Mouse (Mus musculus): ENCODE measurements around the gene Lbhd1. TPM values are rescaled to one million over a fixed set of nuclear protein-coding genes. Genes with fewer than 3 reads are reported as not detected.
"Not testable (repeated sequence)": the region's sequence is repeated elsewhere in the genome, so short reads cannot be mapped to it uniquely, and the experiment has no call there.

The Lbhd1 gene
- polyA plus RNA-seq (2016; fragmentation: Nextera tagmentation; extraction: Ambion mirVana): 111 and 112 TPM in 2 replicates

DNA sequence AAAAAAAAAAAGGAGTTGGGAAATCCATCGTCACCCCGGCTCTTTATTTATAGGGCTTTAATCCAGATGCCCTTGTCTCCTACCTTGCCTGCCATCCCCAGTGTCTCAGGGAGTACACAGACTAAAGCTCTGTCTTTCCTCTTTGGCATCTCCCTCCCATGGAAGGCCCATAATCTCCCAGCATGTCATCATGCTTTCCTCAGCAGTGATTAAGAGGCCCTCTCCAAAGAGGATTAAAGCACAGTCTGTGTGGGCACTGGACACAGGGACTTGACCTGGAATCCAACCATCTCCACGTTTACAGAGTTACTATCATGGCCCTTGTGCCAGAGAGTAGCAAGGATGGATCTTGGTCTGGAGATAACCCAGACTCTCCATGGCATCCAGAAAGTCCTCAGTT, at the start of gene Lbhd1, which contains the start of gene Gm49403:
Gene Lbhd1 (plus strand): TSS at position 117 of the 400 bp plus-strand sequence.
Gene Gm49403 (plus strand): TSS at position 315 of the 400 bp plus-strand sequence.
- no peak for DNase-seq (ENCODE audit: low spot score)
- Histone ChIP-seq H3K4me1 (replicated peaks) (peaks cover 25% of the 10 kb centered on the region), H3K4me3 (no peak within 1 kb of the TSS), H3K27ac (no peak within 1 kb of the TSS), H3K36me3 (no peaks in the 10 kb centered on the region), H3K27me3 (ENCODE audit: insufficient read depth, poor library complexity, severe bottlenecking) (no peaks in the 10 kb centered on the region), H3K9me3 (no peaks in the 10 kb centered on the region)
- WGBS: 81% methylated on average over 3 of the region's 3 CpGs

DNA sequence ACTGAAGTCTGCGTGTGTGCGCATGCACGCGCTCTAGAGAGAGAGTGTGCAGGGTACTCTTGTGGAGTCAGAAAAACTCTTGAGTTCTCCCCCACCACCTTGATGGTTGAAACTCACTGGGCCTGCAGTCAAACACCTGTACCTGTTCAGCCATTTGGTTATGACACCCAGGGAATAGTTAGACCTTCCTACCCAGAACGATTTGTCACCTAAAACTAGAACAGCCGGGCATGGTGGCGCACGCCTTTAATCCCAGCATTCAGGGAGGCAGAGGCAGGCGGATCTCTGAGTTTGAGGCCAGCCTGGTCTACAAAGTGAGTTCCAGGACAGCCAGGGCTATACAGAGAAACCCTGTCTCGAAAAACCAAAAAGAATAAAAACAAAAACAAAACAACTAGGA, 47.2 kb upstream of the Lbhd1 start:
- WGBS: 97% methylated on average over 10 of the region's 10 CpGs
- Histone ChIP-seq H3K36me3 (peaks cover 58% of the 10 kb centered on the region), H3K4me1 (replicated peaks) (peaks cover 44% of the 10 kb centered on the region)
- not testable (repeated sequence) for H3K4me3 ChIP-seq; H3K9me3 ChIP-seq; H3K27ac ChIP-seq; H3K27me3 ChIP-seq (ENCODE audit: insufficient read depth, poor library complexity, severe bottlenecking); DNase-seq (ENCODE audit: low spot score)

DNA sequence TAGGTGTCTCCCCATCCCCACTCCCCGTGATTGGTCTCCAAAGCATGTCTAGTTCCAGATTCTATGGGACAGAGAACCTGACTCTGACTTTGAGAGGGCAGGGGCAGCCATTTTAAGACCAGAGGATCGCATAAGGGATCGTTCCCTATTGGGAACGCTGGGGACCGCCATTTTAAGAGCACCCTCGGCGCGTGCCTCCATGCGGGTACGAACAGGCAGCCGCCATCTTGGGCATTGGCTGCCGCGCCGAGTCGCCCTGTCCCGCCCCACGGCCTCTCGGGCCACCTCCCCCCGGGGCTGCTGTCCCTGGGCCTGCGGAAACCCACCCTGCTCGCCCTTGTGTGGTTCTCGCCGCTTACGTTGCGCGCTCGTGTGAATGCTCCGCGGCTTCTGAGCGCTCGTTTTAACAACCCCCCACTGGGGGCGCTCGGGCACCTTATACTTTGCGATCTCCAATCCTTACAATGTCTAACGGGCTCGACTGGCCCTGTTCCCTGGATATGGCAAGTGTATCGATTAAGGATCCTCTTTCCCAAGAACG, 46.2 kb upstream of the Lbhd1 start, which contains the start of gene Bscl2:
Gene Bscl2 (plus strand): TSS at position 217 of the 541 bp plus-strand sequence.
- Histone ChIP-seq H3K4me1 (replicated peaks) (peaks cover 44% of the 10 kb centered on the region), H3K4me3 (peak within 1 kb of the TSS; percentile 63), H3K27ac (peak within 1 kb of the TSS; percentile 98), H3K36me3 (peaks cover 55% of the 10 kb centered on the region), H3K27me3 (ENCODE audit: insufficient read depth, poor library complexity, severe bottlenecking) (no peaks in the 10 kb centered on the region), H3K9me3 (no peaks in the 10 kb centered on the region)
- WGBS: under 1% methylated on average over 38 of the region's 38 CpGs
- DNase-seq (ENCODE audit: low spot score): peak; percentile 89

DNA sequence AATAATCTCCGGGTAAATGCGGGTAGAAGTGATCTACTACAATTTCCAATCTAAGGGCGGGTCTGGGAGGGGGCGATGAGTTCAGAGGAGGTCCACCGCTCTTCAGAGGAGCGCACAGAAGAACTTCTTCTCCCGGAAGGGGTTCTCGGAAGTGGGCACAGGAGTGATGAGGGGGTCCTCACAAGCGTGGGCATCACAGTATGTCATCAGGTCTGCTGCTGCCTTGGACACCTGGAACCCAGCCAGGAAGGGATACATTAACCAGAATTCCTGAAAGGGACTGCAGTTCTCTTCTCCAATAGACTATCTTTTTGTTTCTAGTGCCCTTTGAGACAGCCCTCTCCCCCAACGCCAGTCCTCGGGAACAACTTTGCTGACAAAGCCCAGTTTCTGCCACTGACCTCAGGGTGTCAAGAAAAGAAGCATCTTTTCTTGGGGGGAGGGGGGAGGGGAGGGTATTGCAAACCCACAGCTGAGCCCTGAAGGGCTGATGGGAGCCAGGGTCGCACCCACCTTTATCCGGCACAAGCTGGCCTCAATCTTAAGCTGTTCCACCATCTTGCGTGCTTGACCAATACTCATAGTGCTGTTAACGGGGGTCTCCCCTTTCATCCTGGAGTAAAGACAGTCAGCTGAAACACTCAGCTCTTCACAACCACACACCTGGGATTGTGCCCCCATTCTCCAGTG, 45.3 kb upstream of the Lbhd1 start:
- peak overlapping the region; percentile 98 for H3K27ac ChIP-seq
- H3K9me3 ChIP-seq: no peaks in the 10 kb centered on the region
- peaks cover 44% of the 10 kb centered on the region for H3K4me1 ChIP-seq (replicated peaks)
- peak overlapping the region; percentile 63 for H3K4me3 ChIP-seq
- peak; percentile 53 for DNase-seq (ENCODE audit: low spot score)
- H3K36me3 ChIP-seq: peaks cover 55% of the 10 kb centered on the region
- 26% methylated on average over 15 of the region's 15 CpGs for WGBS
- no peaks in the 10 kb centered on the region for H3K27me3 ChIP-seq (ENCODE audit: insufficient read depth, poor library complexity, severe bottlenecking)

DNA sequence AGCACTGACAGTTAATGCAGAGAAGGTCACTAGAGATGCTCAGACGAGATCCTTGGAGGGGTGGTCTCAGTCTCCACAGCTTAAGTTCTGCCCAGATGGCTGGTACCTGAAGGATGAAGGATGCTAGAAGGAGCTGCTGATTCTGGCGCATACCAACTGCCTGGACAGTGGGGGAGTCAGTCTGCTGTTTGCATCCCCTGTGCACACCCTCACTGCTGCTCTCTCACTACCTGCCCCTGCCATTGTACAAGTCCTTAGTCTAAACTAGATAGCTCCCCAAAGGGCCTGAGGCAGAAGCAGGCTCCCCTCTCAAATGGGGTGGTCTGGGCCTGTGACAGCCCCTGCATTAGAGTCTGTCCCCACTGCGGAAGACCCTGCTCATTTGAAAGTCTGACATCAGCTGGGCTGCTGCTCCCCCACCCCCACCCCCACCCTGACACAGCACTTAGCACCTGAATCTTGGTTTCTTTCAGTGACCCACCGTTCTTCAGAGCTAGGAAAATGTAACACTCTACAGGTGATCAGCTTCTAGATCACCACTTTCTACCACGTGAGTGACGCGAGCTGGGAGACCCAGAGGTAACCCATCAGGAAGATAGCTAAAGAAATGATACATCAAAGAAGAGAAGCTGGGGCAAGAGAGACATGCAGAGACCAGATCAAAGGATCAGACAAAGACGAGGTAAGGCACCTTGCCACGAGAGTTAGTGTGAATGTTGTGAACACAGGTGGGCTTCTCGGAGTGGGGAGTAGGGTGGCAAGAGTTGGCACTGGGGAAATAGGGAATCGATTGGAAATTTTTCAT, 44.2 kb upstream of the Lbhd1 start, which contains the start of gene Gng3:
Gene Gng3 (minus strand): TSS at position 92 of the 805 bp plus-strand sequence.
- H3K36me3 ChIP-seq: peaks cover 47% of the 10 kb centered on the region
- H3K27ac ChIP-seq: peak within 1 kb of the TSS; percentile 98
- 41% methylated on average over 11 of the region's 11 CpGs for WGBS
- DNase-seq (ENCODE audit: low spot score): peak; percentile 69
- no peaks in the 10 kb centered on the region for H3K9me3 ChIP-seq
- H3K4me3 ChIP-seq: peak within 1 kb of the TSS; percentile 63
- peaks cover 44% of the 10 kb centered on the region for H3K4me1 ChIP-seq (replicated peaks)
- H3K27me3 ChIP-seq (ENCODE audit: insufficient read depth, poor library complexity, severe bottlenecking): no peaks in the 10 kb centered on the region

DNA sequence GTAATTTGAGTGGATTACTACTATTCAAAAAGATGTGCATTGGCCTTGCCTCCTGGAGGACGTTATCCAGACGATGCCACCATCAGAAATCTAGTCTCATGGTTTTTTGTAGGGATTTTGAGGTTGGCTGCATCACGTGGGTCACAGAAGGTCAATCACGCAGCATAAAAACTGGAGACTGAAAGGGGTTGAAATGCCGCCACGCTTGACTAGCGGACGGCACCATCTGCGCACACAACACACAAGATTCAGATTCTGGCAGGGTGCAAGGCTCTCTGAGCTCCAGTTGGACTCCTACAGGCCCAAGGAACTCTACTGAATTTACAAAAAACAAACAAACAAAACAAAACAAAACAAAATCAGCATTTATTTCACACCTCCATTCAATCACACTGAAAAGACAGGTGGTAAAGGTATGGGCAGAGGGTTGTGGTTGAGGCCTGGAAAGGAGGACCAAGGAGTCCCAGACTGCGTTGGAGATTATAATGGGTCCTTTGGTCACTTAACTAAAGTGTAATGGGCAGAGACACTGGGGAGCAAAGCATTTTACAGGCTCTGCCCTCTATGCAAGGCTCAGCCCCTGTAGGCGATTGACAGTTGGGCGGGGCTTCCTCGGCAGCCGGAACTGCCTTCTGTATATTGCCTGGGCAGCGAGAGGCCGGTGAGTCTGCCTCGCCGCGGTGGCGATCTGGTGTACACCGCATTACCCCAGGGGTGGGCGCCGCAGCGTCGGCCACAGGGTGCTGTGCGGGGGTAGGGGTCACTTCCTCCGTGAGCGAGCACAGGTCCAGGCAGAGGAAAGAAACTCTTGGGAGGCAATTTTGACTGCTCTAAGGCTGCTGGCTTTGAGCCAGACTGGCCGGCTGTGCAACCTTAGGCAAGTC, 43.4 kb upstream of the Lbhd1 start:
- 18% methylated on average over 29 of the region's 29 CpGs for WGBS
- Histone ChIP-seq H3K36me3 (peaks cover 38% of the 10 kb centered on the region), H3K27ac (peak overlapping the region; percentile 98), H3K4me3 (peak overlapping the region; percentile 63), H3K27me3 (ENCODE audit: insufficient read depth, poor library complexity, severe bottlenecking) (no peaks in the 10 kb centered on the region), H3K4me1 (replicated peaks) (peaks cover 44% of the 10 kb centered on the region), H3K9me3 (no peaks in the 10 kb centered on the region)
- DNase-seq (ENCODE audit: low spot score): peak; percentile 74

DNA sequence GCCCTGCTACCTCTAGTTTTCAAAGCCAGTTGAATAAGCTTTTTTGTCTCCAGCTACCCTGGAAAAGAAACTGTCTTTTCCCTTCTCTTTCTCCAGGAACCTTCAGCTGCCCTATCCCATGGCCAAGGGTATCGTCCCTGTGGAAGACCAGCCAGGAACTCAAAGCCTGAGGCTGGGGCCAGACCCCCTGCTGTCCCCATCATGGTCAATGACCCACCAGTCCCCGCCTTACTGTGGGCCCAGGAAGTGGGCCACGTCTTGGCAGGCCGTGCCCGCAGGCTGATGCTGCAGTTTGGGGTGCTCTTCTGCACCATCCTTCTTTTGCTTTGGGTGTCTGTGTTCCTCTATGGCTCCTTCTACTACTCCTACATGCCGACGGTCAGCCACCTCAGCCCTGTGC, 42.5 kb upstream of the Lbhd1 start:
- DNase-seq (ENCODE audit: low spot score): no peak
- peak overlapping the region; percentile 98 for H3K27ac ChIP-seq
- 88% methylated on average over 7 of the region's 7 CpGs for WGBS
- peaks cover 44% of the 10 kb centered on the region for H3K4me1 ChIP-seq (replicated peaks)
- H3K36me3 ChIP-seq: peaks cover 35% of the 10 kb centered on the region
- peak overlapping the region; percentile 63 for H3K4me3 ChIP-seq
- H3K9me3 ChIP-seq: no peaks in the 10 kb centered on the region
- H3K27me3 ChIP-seq (ENCODE audit: insufficient read depth, poor library complexity, severe bottlenecking): no peaks in the 10 kb centered on the region

DNA sequence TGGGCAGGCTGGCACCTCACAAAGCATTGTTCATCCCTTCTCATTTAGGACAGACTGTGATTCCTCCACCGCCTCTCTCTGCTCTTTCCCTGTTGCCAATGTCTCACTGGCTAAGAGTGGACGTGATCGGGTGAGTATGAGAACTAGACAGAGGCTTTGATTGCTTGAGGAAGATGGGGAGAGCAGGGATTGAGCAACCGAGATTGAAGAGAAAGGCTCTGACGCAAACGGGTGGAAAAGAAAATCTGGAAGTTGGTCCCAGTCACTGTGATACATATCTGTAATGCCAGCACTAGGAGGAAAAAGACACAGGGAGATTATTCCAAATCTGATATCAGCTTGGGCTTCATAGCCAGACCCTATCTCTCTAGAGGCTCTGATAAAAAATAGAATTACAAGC, 40.6 kb upstream of the Lbhd1 start:
- DNase-seq (ENCODE audit: low spot score): no peak

DNA sequence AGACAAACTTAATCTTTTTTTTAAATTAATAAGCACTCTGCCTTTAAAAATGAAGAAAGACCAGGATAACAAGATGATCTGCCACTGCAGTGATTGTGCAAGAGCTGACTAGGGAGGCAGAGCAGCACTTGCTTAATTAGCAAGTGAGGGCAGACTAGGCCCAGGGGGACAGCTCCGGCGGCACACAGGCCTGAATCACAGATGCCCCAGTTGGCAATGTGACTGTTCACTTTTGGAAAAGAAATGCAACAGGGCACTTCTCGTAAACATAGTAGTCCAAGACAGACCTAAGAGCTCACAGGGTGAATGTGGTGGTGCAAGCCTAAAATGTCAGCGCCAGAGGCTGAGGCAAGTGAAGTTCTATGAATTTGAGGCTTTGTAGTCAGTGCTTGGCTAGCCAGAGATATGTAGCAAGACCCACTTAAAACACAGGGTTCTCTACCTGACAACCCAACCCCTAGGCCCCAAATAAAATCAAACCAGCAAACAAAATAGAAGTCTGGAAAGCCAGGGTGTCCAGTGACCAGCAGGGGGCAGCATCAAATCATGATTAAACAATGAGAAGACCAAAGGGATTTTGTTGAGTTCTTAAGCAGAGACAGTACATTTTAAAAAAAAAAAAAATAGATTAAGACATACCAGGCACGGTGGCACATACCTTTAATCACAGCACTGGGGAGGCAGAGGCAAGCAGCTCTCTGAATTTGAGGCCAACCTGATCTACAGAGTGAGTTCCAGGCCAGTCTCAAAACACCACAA, 39.0 kb upstream of the Lbhd1 start:
- H3K9me3 ChIP-seq: no peaks in the 10 kb centered on the region
- DNase-seq (ENCODE audit: low spot score): peak; percentile 70
- no peaks in the 10 kb centered on the region for H3K27me3 ChIP-seq (ENCODE audit: insufficient read depth, poor library complexity, severe bottlenecking)
- H3K27ac ChIP-seq: no peak overlapping the region
- peaks cover 18% of the 10 kb centered on the region for H3K4me1 ChIP-seq (replicated peaks)
- H3K36me3 ChIP-seq: peaks cover 61% of the 10 kb centered on the region
- whole genome bisulfite sequencing: 71% methylated on average over 5 of the region's 5 CpGs
- H3K4me3 ChIP-seq: no peak overlapping the region

More for the DNA sequence above, 40.6 kb upstream of the Lbhd1 start:
- 92% methylated on average over 6 of the region's 6 CpGs for WGBS
- H3K27me3 ChIP-seq (ENCODE audit: insufficient read depth, poor library complexity, severe bottlenecking): no peaks in the 10 kb centered on the region
- no peak overlapping the region for H3K27ac ChIP-seq
- H3K4me1 ChIP-seq (replicated peaks): peaks cover 33% of the 10 kb centered on the region
- H3K9me3 ChIP-seq: no peaks in the 10 kb centered on the region
- H3K36me3 ChIP-seq: peaks cover 47% of the 10 kb centered on the region
- no peak overlapping the region for H3K4me3 ChIP-seq

DNA sequence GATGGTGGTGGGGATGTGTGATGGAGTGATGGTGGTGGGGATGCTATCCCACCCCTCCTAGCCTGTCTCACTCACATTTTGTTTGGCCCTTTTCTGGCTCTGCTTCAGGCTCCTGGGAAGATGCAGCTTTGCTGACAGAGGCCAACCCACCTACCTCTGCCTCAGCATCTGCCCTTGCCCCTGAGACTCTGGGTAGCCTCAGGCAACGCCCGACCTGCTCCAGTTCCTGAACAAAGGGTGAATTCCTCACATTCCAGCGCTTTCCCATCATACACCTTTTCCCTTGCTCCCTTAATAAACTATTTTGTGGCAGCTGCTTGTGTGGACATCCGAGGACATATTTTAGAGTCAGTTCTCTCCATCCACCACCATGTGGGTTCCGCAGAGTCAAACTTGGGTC, 35.2 kb upstream of the Lbhd1 start:
- Histone ChIP-seq H3K27ac (no peak overlapping the region), H3K36me3 (peaks cover 42% of the 10 kb centered on the region), H3K4me3 (no peak overlapping the region), H3K27me3 (ENCODE audit: insufficient read depth, poor library complexity, severe bottlenecking) (no peaks in the 10 kb centered on the region), H3K4me1 (replicated peaks) (peaks cover 9% of the 10 kb centered on the region; the same call in 1 of the 2 replicates), H3K9me3 (no peaks in the 10 kb centered on the region)
- 81% methylated on average over 5 of the region's 5 CpGs for WGBS
- no peak for DNase-seq (ENCODE audit: low spot score)

DNA sequence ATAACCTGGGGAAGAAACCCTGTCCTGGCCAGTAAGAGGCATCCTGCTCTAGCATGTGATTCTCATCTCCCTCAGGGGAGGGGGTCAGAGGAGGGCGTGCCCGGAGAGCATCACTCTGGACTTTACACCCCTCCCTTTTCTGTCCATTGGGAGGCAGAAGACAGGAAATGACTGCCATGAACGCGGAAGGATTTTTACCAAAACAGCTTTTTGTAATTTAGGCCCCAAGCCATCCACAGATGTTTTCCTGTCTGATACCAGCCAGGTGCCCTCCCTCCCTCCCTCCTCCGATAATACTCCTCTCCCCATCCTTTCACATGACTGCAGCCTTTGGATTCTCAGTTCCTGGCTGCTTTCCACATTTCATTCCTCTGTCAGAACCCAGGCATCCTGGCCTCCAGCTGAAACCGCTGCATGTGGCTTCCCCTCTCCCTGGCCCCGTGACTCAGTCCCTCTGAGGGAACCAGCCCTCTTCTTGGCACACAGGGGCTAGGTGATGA, 33.1 kb upstream of the Lbhd1 start, which contains the start of gene Lrrn4cl:
Gene Lrrn4cl (plus strand): TSS at position 367 of the 500 bp plus-strand sequence.
- Histone ChIP-seq H3K36me3 (peaks cover 39% of the 10 kb centered on the region), H3K4me1 (replicated peaks) (peaks cover 9% of the 10 kb centered on the region; the same call in 1 of the 2 replicates), H3K9me3 (no peaks in the 10 kb centered on the region), H3K27me3 (ENCODE audit: insufficient read depth, poor library complexity, severe bottlenecking) (no peaks in the 10 kb centered on the region), H3K4me3 (no peak within 1 kb of the TSS), H3K27ac (no peak within 1 kb of the TSS)
- no peak for DNase-seq (ENCODE audit: low spot score)
- 33% methylated on average over 7 of the region's 7 CpGs for WGBS
